Mouse (Mus musculus): ENCODE data around the gene Gabrd.

Gene Gabrd

DNA sequence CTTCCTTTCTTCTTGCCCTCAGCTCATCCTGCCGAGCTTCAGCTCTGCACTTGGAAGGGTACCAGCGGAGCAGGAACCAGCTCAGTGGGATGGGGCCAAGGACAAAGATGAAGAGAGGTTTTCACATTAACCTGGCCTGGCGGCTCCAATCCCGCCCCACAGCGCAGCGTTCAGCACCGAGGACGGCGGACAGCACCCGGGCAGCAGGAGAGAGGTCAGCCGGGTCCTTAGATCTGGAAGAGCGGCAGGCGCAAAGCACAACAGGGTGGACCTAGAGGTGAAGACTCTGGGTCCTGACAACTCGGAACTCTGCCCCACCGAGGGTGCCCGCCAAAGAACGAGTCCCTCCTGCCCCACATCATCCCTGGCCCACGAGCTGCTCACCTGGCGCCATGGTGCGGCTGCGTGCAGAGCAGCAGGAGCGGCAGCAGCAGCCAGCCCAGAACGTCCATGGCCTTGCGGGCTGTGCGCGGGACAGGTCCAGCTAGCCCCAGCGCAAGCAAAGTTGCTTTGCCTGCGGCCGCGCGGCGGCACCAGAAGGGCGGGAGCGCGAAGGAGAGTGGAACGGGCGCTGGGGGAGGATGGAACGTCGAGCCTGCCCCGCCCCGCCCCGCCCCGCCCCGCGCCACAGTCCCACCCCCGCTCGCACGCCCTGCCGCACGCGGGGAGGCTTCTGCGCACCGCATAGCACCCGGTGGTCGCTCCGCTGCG lies at the start of gene Gabrd:
Gabrd (minus strand) TSS at position 602 of the 711 bp plus-strand sequence.
- DNase-seq (ENCODE audit: low read depth, low spot score): peak; percentile 58

DNA sequence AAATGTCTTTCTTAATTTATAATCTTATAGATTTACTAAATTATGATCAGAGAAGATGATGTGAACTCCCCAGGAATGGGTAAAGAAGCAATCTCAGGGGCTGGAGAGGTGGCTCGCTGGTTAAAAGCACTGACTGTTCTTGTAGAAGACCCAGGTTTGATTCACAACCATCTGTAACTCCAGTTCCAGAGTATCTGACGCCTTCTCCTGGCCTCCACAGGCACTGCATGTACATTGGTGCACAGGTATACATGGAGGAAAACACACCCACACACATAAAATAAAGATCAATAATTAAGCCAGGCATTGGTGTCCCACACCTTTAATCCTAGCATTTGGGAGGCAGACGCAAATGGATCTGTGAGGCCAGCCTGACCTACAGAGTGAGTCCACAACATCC lies 44.9 kb upstream of the Gabrd start:
- DNase-seq (ENCODE audit: low read depth, low spot score): no peak

DNA sequence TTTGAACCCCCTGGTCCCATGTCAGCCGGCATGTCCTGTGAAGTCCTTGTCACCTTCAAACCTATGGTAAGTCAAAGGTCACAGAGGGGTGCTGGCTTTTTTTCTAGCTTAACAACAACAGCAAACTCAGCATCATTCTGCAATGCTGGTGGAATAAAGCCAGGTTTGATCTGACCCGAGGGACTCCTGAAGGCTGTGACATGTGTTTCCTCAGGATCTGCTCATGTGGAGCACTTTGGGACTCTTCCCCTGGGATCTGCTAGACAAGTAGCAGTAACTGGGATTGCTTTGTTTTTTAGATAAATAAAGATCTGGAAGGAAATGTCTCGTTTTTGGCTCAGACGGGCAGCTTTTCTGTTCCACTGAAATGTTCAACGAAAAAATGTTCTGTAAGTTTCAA lies 36.1 kb upstream of the Gabrd start:
- DNase-seq (ENCODE audit: low read depth, low spot score): no peak

DNA sequence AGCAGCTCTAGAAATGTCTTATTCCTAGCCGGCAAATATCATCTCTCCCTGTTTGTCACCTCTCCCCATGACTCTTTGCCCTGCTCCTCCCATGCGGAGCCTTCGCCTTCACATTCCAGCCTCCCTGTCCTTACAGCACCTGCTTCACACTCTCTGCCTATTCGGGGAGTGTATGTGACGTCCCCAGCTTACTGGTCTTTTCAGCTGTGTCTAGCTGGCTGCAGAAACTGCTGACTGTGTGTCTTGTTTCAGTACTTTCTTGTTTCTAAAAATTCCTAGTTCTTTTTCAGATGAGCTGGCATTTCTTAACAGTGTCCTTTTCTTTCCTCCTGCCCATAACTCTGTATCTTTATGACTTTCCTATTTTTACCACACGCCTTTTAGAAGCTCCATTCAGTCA lies 34.4 kb upstream of the Gabrd start:
- no peak for DNase-seq (ENCODE audit: low read depth, low spot score)

DNA sequence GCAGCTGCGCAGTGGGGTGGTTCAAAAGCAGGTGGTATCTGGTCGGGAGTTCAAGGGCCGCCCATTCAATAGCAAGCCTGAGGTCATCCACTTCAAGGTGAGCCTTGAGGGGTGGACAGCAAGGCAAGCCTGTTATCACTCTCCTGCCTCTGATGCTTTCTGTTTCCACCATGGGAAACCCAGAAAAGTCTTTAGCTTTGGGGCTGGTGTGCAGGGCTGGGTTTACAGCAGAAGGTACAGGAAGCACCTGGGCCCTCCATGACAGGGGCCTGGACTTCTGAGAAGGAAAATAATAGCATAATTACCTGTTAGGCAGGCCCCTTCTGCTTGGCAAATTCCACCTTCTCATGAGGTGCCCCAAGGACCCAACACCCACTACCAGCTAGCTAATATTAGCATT lies 31.3 kb upstream of the Gabrd start:
- no peak for DNase-seq (ENCODE audit: low read depth, low spot score)

DNA sequence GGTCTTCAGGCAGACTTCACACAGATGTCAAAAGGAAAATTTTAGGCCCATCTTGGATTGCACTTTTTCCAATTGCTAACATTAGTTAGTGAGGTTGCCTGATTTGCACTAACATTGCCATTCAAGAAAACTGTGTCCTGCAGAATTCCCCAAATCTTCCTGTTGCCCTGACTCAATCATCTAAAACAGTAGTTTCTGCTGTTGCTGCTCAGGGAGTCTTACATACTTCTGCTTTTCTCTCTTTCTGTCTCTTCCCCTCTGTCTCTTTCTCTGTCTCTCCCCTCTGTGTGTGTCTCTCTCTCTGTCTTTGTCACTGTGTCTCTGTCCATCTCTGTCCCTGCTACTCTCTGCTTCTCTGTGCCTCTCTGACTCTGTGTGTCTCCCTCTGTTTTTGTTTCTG lies 30.5 kb upstream of the Gabrd start:
- no peak for DNase-seq (ENCODE audit: low read depth, low spot score)

DNA sequence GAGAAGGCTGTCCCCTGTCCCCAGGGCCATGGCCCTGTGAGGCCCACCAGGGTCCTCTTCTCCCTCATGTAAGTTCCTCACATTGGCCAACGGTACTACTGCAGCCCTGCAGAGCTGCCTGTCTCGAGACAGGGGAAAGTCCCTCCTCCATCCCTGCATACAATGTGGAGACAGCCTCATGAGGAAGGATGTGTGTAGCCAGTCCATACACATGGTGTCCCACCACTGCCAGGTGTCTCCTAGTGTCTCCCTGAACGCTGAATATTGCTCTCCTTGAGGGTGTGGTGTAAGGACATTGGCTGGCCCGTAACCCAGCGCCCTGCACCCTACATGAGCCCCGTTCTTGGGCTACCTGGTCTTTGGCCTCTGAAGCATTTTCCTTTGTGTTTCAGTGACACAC lies 28.4 kb upstream of the Gabrd start:
- no peak for DNase-seq (ENCODE audit: low read depth, low spot score)

DNA sequence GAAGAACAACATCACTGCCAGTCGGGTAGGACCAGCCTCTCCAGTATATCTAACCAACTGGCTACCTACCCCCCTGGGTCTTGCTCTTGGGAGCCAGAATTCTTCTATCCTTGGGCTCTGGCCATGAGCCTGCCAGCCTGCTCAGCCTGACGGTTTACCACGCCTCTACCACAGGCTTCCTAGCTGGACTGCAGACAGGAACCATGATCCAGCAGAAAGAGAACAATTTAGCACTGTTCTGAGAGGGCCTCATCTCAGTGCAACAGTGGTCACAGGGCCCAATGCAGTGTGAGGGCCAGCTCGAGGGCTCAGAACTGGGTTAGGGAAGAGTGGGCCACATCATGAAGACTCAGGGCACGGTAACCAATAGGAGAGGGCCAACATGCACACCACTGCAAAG lies 26.1 kb upstream of the Gabrd start:
- no peak for DNase-seq (ENCODE audit: low read depth, low spot score)

DNA sequence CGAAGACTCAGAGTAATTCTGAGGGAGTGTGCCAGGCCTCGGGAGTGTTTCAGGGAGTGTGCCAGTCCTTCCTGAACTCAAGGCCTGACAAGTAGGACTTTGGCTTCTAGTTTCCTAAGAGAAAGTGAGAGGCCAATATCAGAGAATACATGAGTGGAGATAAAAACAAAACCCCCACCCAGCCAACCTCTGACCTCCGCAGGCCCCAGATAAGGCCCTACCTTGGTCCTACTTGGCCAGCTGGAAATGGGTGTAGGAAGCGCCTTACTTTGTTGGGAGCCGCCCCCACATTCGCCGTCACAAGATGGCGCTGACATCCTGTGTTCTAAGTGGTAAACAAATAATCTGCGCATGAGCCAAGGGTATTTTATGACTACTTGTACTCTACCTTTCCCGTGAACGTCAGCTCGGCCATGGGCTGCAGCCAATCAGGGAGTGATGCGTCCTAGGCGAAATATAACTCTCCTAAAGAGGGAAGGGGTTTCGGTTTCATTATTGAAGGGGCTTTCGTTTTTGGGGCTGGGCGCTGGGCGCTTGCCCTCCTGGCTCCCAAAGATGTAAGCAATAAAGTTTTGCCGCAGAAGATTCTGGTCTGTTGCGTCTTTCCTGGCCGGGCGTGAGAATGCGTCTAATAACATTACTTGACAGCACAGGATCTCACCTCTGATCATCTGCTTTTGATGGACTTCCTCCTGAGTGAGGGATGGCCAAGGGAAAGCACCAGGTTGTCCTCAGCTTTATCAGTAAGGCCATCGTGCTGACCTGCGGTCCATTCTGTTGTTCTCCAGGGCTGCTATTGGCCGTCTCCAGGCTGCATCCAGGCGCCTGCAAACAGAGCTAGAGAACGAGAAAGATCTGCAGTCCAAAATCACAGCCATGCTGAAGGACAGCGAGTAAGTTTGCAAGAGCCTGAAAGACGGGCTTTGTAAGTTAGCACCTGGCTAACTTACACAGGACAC lies 23.8 kb upstream of the Gabrd start:
- DNase-seq (ENCODE audit: low read depth, low spot score): peak; percentile 17

DNA sequence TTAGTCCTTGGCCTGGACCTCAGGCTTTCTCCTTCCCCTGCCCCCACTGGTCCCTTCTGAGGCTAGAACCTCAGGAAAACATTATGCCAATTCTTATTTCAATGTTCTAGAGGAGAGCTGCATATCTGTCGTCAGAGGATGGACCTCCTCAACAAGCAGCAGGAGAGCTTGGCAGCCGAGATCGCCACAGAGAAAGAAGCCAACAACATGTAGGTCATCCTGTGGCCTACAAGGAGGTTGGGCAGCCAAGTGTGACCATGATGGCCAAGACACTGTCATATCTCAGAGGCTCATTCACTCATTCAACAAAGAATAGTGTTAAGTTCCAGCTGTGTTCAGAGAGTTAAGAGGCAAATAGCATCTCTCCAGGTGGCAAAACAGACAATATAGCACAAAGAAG lies 22.2 kb upstream of the Gabrd start:
- DNase-seq (ENCODE audit: low read depth, low spot score): no peak

DNA sequence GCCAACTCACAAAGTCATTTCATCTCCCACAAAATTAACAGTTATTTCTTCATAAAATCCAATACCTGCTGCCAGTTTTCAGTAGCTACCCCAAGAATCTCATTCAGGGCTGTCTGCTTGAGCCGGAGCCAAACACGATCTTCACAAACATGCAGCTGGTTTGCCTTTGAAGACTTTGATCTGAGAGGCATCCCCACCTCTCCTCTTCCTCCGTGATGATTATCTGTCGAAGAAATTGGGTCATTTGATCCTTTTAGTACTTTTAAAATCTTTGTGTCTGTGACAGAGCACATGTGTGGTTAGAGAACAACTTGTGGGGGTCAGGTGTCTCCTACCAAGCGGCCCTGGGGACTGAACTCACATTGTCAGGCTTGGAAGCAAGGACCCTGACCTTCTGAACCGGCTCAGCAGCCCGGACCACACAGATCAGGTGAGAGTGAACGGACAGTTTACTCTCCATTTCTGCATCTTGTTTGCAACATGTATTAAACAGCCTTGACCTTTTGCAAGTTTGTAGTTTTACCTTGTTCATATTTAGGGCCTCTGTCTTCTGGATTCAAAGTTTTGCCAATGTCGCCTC lies 16.8 kb upstream of the Gabrd start:
- no peak for DNase-seq (ENCODE audit: low read depth, low spot score)

DNA sequence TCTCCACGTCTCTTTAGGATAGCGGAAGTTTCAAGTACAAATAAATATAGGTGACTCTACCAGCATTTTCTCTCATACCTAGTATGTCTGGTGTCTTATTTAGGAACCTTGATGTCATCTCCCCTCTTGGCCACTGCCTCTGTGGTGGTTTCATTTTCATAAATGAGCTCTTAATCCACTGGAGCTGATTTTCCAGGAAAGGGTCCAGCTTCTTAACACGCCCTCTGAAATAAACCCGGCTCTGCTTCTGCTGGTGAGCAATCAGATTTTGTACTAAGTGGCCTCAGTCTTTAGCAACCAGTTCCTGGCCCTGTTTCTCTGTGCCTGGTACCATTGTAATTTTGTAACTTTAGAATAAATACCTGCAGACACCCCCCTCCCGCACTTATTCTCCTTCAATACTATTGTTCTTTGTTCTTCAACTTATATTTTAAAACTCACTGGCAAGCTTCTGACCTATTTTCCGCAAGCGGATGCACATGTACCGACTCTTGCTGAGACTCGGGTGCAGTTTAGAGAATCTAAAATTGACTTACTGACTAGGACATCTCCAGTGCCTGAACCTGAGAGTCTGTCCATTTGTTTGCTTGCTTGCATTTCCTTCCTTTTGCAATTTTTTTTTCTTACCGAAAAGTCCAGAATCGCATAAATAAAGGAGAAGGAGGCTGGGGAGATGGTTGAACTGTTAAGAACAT lies 15.9 kb upstream of the Gabrd start:
- DNase-seq (ENCODE audit: low read depth, low spot score): no peak

DNA sequence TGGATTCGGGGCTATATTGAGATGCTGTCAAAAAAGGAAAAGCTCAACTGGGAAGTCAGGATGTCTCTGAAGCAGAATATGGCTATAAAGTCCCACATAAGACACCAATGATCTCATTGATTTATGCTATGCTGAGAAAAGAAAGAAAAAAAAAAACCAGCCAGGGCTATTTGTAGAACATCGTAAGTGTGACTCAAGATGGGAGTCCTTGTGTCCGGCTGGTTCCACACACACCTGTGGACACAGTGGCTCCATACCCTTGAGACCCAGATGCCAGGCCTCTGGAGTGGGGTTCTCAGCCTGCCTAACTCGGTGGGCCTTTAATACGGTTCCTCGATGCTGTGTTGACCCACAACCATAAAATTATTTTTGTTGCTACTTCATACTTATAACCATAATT lies 14.2 kb upstream of the Gabrd start:
- DNase-seq (ENCODE audit: low read depth, low spot score): no peak

DNA sequence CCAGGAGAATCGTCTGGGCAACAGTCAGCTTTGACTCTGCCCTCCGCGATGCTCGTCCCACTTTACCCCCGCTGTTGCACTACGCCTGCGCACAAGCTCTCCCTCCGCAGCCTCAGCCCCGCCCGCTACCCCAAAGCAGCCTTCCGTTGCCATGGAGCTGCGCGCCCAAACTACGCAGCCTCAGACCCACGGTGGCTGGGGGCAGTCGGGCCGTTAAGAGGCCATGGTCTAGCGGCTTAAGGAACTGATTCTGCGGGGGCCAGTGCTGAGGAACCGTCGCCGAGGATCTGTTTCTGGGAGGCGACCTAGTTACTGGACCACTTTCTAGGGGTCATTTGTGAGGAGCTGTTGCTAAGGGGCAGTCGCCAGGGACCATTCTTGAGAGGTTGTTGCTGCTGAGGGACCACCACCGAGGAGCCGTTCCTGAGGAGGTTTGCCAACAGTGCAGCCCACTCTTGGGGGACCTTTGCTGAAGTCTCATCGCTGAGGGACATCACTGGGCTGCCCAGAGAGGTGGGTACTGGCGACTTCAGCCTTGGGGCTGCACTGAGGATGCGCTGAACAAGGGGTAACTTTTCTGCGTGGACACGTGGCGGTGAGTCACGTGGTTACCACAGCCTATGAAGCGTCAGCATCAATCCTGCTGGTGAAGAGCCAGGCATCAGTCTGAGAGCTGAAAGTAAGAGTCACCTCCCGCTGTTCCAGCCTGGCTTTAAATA lies 11.3 kb upstream of the Gabrd start, which contains the start of gene Cfap74:
Cfap74 (plus strand) TSS at position 133 of the 719 bp plus-strand sequence.
- peak; percentile 93 for DNase-seq (ENCODE audit: low read depth, low spot score)

DNA sequence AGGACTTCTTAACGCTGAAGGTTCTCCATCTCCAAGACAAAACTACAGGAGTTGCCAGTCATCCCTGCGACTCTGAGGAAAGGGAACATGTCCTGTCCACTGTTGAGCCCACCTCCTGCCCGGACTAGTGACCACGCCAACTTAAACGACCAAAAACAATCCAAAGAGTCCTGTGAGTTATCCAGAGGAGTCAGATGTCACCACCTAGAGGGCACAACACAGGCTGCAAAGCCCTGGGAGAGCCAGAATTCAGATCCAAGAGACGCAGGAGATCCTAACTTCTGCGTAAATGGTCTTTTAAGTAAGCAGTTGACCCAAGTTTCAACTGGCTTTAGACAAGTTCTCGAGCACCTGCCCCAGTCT lies 10.8 kb upstream of the Gabrd start:
- no peak for DNase-seq (ENCODE audit: low read depth, low spot score)

DNA sequence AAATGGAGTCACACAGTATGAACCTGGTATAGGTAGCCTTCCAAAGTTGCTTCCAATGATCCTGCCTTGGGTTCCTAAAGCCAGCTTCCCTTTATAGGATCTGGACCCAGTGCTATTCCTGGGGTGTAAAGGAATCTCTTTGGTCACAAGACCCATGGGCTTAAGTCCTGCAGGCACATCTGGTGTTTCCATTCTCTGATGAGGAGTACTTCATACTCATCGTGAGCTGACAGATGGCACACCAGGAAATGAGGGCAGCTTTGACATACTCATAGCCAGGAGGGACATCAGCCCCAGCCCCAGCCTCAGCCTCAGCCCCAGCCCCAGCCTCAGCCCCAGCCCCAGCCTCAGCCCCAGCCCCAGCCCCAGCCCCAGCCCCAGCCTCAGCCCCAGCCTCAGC lies 4.6 kb upstream of the Gabrd start:
- no peak for DNase-seq (ENCODE audit: low read depth, low spot score)

DNA sequence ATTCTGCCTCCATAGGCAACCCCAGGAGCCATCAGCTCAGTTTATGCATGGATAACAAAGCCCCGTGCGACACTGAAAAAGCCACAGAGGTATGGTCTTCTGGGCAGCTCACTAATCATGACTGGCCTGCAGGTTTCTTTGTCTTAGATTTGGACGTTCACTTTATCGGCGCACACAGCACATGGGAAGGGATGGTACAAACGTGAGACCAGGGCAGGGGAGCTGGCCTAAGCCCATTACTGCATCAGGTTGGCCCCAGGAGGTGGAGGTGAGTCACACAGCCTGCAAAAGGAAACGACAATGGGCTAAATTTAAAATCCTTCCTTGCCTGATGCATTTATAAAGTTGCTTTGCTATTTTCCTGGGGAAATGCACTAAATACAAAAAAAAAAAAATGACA lies 3.2 kb upstream of the Gabrd start:
- DNase-seq (ENCODE audit: low read depth, low spot score): no peak

DNA sequence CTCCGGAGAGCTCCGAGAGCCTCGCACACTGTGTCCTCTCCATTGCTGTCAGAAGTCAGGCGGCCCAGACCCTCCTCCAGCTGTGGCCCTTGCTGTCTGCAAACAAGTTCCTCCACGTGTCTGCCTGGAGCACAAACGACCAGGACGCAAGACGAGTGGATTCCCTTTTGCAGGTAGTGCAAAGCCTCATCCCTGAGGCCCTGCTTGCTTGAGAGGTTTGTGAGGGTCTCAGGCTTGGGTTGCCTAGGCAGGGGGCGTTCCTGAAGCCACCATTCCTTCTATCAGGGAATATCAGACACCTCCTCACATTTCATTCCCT lies 269 bp upstream of the Gabrd start:
- peak; percentile 62 for DNase-seq (ENCODE audit: low read depth, low spot score)

DNA sequence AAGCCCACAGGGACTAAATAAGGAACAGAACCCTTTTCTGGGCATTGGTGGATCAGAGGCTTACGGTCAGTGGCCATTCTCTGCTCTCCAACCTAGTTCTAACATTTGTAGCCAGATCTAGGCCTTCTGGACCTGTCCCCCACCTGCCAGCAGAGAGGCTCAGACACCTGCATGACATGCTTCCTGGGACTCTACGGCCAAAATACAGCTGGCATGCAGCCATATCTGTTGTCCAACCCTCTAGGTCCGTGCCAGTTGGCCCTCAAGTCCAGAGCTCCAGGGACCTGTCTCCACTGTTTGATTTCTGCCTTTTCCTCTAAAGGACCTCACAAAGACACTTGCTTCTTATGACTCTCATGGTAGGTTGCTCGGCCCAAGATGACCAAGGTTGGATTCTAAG lies 1.2 kb downstream of the Gabrd start:
- no peak for DNase-seq (ENCODE audit: low read depth, low spot score)

DNA sequence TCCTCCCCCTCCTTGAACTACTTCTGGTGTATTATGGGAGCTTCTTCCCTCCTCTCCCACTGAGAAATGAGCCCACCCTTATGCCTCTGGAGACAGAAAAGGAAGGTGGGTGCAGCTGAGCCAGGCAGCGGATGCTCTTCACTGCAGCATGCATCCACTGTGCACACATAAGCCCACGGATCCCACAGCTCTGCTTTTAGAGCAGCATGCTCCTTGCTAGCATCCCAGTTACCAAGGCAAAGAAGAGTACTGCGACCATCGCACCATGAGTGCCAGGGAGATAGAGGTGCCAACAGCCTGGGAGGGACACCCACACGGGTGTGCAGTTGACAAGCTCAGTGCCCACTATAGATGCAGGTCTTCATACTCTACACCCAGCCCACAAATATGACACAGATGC lies 2.4 kb downstream of the Gabrd start:
- DNase-seq (ENCODE audit: low read depth, low spot score): no peak

DNA sequence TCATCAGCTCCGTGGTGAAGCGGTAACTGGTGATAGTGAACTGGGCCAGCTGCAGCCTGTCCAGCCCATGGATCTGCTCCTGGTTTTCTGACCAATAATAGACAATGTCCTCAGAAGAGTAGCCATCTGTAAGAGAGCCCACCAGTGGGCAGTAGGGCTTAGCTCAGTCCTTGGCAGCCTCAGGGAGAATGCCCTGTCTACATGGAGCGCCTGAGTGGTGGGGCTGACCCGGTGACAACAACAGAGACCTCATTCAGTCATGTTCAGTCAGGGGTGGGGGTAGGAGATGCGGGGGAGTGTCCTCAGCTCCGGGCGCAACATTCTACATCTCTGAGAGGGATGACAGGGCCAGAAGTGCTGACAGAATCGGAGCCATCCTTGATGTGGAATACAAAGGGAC lies 10.7 kb downstream of the Gabrd start:
- DNase-seq (ENCODE audit: low read depth, low spot score): no peak

DNA sequence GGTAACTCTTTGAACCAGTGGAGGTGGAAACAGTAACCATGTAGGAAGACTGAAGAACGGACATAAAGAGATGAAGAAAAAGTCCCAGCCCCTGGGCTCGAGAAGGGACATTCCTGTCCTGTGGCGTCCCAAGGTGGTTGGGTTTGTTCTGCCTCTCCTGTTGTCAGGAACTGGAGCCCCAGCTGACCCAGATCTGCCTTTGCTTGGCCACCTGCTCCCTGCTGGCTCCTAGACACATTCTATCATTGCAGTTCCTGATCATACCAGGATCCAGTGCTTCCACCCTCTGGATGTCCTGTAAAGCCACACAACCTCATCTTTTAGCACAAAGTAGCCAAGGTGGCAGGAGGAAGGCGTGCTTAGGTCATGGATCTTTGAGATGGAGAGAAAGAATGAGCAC lies 14.6 kb downstream of the Gabrd start:
- no peak for DNase-seq (ENCODE audit: low read depth, low spot score)

Data from R1 (cell line).